Mouse (Mus musculus): ENCODE measurements around the gene Plppr1. TPM values are rescaled to one million over a fixed set of nuclear protein-coding genes. Genes with fewer than 3 reads are reported as not detected.
"Not testable (repeated sequence)": the region's sequence is repeated elsewhere in the genome, so short reads cannot be mapped to it uniquely, and the experiment has no call there.

Plppr1 gene
- polyA plus RNA-seq, 1 experiment = not detected

DNA sequence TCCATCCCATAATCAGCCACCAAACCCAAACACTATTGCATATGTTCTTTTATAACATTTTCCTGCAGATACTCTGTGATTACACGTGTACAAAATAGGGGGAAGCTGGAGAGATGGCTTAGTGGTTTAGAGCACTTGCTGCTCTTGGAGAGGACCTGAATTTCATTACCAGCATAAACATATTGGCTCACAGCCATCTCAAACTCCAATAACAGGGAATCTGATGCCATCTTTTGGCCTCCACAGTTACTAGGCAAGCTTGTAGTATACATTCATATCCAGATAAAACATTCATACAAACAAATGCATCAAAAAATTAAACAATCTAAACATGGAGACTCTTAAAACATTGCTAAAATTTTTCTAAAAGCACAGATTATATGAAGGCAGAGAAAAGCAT is 240.5 kb downstream of the Plppr1 start:
- no peaks in the 10 kb centered on the region for H3K79me3 ChIP-seq (ENCODE audit: low read depth)
- H3K36me3 ChIP-seq (ENCODE audit: control insufficient read depth, insufficient read depth) = no peaks in the 10 kb centered on the region
- no peak overlapping the region for H3ac ChIP-seq (ENCODE audit: control insufficient read depth, insufficient read length, low read depth)
- H3K4me3 ChIP-seq (ENCODE audit: insufficient read depth, poor library complexity, severe bottlenecking) = no peak overlapping the region
- H3K27me3 ChIP-seq (ENCODE audit: control insufficient read depth, insufficient read depth, insufficient read length) = no peaks in the 10 kb centered on the region
- TF ChIP-seq MAX (IDR thresholded peaks at IDR 0.05) (no peak), CEBPB (IDR thresholded peaks at IDR 0.05; ENCODE audit: low read depth) (no peak), CTCF (IDR thresholded peaks at IDR 0.05; ENCODE audit: control insufficient read depth, insufficient read depth, insufficient read length) (no peak), MYOG (IDR thresholded peaks at IDR 0.05; ENCODE audit: control insufficient read depth, extremely low read depth, insufficient read length) (no peak), MYOD1 (IDR thresholded peaks at IDR 0.05; ENCODE audit: control insufficient read depth, insufficient read length, low read depth) (no peak), FOSL1 (IDR thresholded peaks at IDR 0.05; ENCODE audit: insufficient read depth, low read length, poor library complexity, severe bottlenecking) (no peak), USF1 (IDR thresholded peaks at IDR 0.05; ENCODE audit: low read depth) (no peak)
- H3K79me2 ChIP-seq (ENCODE audit: control insufficient read depth, insufficient read depth) = no peaks in the 10 kb centered on the region

DNA sequence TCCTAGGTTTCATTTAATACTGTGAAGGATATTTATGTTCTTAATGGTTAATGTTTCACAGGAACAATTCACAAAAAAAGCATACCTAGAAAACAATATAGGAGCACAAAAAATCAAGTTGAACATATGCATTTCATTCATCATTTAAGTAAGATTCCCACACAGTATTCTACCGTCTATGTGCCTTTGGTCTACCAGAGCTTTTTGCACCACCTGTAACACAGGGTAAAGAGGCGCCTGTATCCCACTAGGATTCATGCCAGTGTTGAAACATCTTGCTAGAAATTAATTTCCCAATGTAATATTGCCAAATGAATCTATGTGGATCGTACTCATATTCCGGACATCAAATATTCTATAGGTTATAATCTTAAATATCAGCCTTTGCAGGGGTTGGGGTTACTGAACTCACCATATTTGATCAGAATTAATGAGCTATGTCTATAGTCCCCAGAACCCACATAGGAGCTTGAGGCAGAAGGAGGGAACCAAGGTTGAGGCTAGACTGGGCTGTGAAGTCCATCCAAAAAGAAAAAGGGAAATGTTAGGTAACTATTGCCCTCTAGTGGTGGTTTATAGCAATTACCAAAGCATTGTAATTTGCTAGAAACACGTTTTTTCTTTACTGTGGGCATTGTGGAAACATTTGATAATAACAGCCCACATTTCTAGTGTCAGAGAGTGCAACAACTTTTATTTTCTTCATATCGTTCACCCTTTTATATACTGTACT is 263.0 kb downstream of the Plppr1 start:
- Histone ChIP-seq H3K79me3 (ENCODE audit: low read depth) (no peaks in the 10 kb centered on the region), H3K4me3 (ENCODE audit: insufficient read depth, poor library complexity, severe bottlenecking) (no peak overlapping the region), H3K27me3 (ENCODE audit: control insufficient read depth, insufficient read depth, insufficient read length) (no peaks in the 10 kb centered on the region), H3K36me3 (ENCODE audit: control insufficient read depth, insufficient read depth) (no peaks in the 10 kb centered on the region), H3K79me2 (ENCODE audit: control insufficient read depth, insufficient read depth) (no peaks in the 10 kb centered on the region), H3ac (ENCODE audit: control insufficient read depth, insufficient read length, low read depth) (no peak overlapping the region)
- TF ChIP-seq USF1 (IDR thresholded peaks at IDR 0.05; ENCODE audit: low read depth) = no peak
- TF ChIP-seq MYOG (IDR thresholded peaks at IDR 0.05; ENCODE audit: control insufficient read depth, extremely low read depth, insufficient read length) = no peak
- TF ChIP-seq CTCF (IDR thresholded peaks at IDR 0.05; ENCODE audit: control insufficient read depth, insufficient read depth, insufficient read length) = peak; percentile 26
- TF ChIP-seq MYOD1 (IDR thresholded peaks at IDR 0.05; ENCODE audit: control insufficient read depth, insufficient read length, low read depth) = no peak
- TF ChIP-seq FOSL1 (IDR thresholded peaks at IDR 0.05; ENCODE audit: insufficient read depth, low read length, poor library complexity, severe bottlenecking) = no peak
- TF ChIP-seq CEBPB (IDR thresholded peaks at IDR 0.05; ENCODE audit: low read depth) = no peak

DNA sequence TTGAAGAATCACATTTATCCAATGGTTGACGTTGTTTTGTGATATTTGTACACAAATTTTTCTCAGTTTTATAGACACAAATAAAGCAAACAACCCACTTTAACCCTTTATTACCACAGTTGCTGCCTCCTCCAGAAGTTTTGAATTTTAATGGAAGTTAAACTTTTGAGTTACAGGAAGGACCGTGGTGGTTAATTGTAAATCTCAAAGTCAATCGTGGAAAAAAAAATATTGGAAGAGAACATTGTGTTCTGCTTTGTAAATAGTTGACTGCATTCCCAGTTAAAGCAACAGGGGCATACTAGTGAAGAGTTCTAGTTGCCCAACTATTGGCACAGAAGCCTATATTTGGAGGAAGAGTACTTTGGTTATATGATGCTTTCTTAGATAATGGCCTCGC is 278.9 kb downstream of the Plppr1 start:
- H3K4me3 ChIP-seq (ENCODE audit: insufficient read depth, poor library complexity, severe bottlenecking); H3K27me3 ChIP-seq (ENCODE audit: control insufficient read depth, insufficient read depth, insufficient read length); H3K79me2 ChIP-seq (ENCODE audit: control insufficient read depth, insufficient read depth); H3ac ChIP-seq (ENCODE audit: control insufficient read depth, insufficient read length, low read depth); H3K79me3 ChIP-seq (ENCODE audit: low read depth); H3K36me3 ChIP-seq (ENCODE audit: control insufficient read depth, insufficient read depth): not testable (repeated sequence)

DNA sequence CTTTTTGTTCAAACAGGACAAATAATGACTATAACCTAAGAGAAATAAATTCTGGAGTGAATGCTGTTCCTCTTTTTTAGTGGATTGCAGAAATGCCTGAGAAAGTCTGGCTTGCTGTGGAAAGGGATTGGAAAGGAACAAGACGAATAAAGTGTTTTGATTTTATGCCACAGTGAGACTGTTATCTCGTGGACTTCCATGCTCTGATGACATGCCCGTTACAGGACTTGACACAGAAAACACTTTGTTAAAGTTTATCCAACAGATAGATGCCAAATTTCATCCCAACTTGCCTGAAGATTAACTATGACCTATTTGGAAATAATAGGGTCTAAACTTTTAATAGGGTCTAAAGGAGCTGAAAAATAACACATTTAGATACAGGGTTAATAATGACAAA is 281.0 kb downstream of the Plppr1 start:
- not testable (repeated sequence) for H3ac ChIP-seq (ENCODE audit: control insufficient read depth, insufficient read length, low read depth); H3K79me3 ChIP-seq (ENCODE audit: low read depth); H3K36me3 ChIP-seq (ENCODE audit: control insufficient read depth, insufficient read depth); H3K79me2 ChIP-seq (ENCODE audit: control insufficient read depth, insufficient read depth); H3K27me3 ChIP-seq (ENCODE audit: control insufficient read depth, insufficient read depth, insufficient read length); H3K4me3 ChIP-seq (ENCODE audit: insufficient read depth, poor library complexity, severe bottlenecking)

DNA sequence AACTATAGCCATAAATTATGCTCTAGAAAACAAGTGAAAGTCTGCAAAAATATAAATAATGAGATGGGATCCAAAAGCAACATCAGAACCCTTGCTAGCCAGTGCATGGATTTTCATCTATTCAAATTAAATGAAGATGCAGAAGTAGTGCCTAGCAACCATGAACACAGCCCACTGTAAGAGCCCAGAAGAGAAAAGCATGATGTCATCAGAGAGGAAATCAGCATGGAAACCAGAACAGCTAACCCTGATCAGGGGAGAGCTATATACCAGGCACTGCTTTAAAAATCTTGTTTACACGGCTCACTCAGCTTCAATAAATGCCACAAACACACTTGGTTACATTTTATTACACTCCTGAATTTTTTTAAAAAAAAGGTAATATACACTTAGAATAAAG is 288.9 kb downstream of the Plppr1 start:
- not testable (repeated sequence) for H3K79me2 ChIP-seq (ENCODE audit: control insufficient read depth, insufficient read depth); H3ac ChIP-seq (ENCODE audit: control insufficient read depth, insufficient read length, low read depth); H3K4me3 ChIP-seq (ENCODE audit: insufficient read depth, poor library complexity, severe bottlenecking); H3K27me3 ChIP-seq (ENCODE audit: control insufficient read depth, insufficient read depth, insufficient read length); H3K79me3 ChIP-seq (ENCODE audit: low read depth); H3K36me3 ChIP-seq (ENCODE audit: control insufficient read depth, insufficient read depth)

DNA sequence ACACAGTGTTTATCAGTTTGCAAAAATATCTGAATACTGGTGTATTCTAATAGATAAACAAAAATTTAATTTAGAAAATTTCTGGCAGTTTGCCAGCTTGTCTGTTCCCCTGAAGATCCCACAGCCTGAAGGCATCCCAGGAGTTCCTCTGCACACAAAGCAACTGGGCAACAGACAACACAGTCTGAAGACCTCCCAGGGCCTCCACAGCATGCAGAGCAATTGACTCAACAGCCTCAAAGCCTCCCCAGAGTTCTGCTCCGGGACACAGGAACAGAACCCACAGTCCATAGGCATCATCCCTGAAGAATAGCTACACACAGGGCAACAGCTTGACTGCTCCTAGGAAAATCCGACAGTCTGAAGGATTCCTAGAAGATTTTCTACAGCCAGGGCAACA is 289.6 kb downstream of the Plppr1 start:
- Histone ChIP-seq H3K4me3 (ENCODE audit: insufficient read depth, poor library complexity, severe bottlenecking) (no peak overlapping the region), H3K79me2 (ENCODE audit: control insufficient read depth, insufficient read depth) (no peaks in the 10 kb centered on the region), H3K79me3 (ENCODE audit: low read depth) (no peaks in the 10 kb centered on the region), H3K27me3 (ENCODE audit: control insufficient read depth, insufficient read depth, insufficient read length) (no peaks in the 10 kb centered on the region), H3ac (ENCODE audit: control insufficient read depth, insufficient read length, low read depth) (no peak overlapping the region), H3K36me3 (ENCODE audit: control insufficient read depth, insufficient read depth) (no peaks in the 10 kb centered on the region)
- no peak for TF ChIP-seq MYOD1 (IDR thresholded peaks at IDR 0.05; ENCODE audit: control insufficient read depth, insufficient read length, low read depth)
- no peak for TF ChIP-seq MYOG (IDR thresholded peaks at IDR 0.05; ENCODE audit: control insufficient read depth, extremely low read depth, insufficient read length)
- TF ChIP-seq CEBPB (IDR thresholded peaks at IDR 0.05; ENCODE audit: low read depth) = no peak
- TF ChIP-seq MAX (IDR thresholded peaks at IDR 0.05) = no peak

DNA sequence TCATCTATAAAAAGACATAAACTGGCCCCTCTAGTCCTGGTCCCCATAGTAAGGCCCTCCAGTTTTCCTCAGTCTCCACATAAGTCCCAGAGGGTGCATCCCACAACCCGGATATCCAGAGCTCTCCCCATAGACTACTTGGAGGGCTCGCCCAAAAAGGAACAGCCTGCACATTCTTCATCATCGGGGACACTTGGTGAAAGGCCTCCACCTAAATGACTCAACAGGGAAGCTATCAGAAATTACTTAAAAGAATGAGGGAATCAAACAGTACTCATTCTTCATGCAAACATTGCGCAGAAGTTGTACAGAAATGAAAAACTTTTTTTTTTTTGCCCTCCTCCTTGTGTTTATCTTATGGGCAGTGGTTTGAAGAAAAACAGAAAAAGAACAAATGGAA is 291.4 kb downstream of the Plppr1 start:
- no peaks in the 10 kb centered on the region for H3K79me2 ChIP-seq (ENCODE audit: control insufficient read depth, insufficient read depth)
- no peaks in the 10 kb centered on the region for H3K27me3 ChIP-seq (ENCODE audit: control insufficient read depth, insufficient read depth, insufficient read length)
- H3ac ChIP-seq (ENCODE audit: control insufficient read depth, insufficient read length, low read depth) = no peak overlapping the region
- H3K79me3 ChIP-seq (ENCODE audit: low read depth) = no peaks in the 10 kb centered on the region
- H3K36me3 ChIP-seq (ENCODE audit: control insufficient read depth, insufficient read depth) = no peaks in the 10 kb centered on the region
- TF ChIP-seq CEBPB (IDR thresholded peaks at IDR 0.05; ENCODE audit: low read depth) = no peak
- TF ChIP-seq CTCF (IDR thresholded peaks at IDR 0.05; ENCODE audit: control insufficient read depth, insufficient read depth, insufficient read length) = no peak
- TF ChIP-seq USF1 (IDR thresholded peaks at IDR 0.05; ENCODE audit: low read depth) = no peak
- no peak for TF ChIP-seq FOSL1 (IDR thresholded peaks at IDR 0.05; ENCODE audit: insufficient read depth, low read length, poor library complexity, severe bottlenecking)
- no peak for TF ChIP-seq MYOG (IDR thresholded peaks at IDR 0.05; ENCODE audit: control insufficient read depth, extremely low read depth, insufficient read length)
- no peak for TF ChIP-seq MAX (IDR thresholded peaks at IDR 0.05)
- TF ChIP-seq MYOD1 (IDR thresholded peaks at IDR 0.05; ENCODE audit: control insufficient read depth, insufficient read length, low read depth) = no peak
- no peak overlapping the region for H3K4me3 ChIP-seq (ENCODE audit: insufficient read depth, poor library complexity, severe bottlenecking)
